Mouse (Mus musculus) urinary bladder, postnatal 25 days (tissue): ENCODE results near the gene Frmd8.

Experiments
- DNase-seq: peaks from one replicate; pipeline ENCODE4 v3.0.0; 2022; ENCODE audit warnings: low spot score

The Frmd8 gene

DNA sequence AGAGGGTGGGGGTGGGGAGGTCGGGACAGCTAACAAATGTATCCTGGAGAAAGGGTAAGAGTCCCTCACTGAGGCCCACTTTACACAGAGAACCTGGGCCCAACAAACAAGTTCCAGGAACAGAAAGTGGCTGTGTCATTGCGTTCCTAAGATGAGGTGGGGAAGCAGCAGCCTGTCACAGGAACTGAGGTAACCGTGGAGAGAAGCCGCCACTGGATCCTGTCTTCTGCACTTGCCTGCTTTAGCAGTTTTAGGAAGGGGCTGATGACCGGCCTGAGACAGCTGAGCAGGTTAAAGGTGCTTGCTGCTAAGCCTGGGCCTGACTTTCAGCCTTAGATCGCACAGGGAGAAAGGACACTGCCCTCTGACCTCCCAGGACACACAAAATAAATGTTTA, 68.3 kb downstream of the Frmd8 start:
- no peak for DNase-seq

DNA sequence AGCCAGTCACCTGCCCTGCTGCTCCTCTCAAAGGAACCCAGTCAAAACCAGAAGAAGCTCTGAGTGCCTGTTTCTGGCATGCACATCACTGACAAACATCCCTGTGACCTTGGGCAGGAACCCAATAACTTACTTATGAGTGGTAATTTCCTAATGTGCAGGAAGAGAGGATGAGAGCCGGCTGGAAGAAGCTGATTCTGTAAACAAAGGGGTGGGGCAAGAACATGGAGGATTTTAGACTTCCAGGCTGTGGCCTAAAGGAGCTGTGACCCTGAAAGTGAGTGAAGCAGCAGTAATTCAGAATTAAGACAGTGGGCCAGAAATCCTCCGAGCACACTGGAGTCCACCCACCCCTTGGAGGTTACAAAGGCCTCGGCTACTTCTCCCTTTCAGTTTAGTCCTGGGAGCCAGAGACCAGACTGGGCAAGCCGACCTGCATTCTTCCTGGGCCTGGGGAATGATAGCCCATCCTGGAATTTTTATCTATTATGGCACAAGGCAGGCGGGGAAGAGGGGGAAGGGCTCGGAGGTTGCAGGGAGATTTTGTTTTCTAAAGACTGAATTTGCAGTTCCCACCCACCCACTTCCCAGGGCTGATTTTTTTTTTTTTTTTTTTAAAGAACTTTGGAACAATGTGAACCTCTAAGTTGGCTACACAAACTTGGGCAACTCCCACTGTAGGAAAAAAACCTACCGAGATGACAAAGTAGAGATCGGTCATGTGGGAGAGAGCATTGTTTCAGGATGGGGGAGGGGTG, 68.8 kb downstream of the Frmd8 start:
- DNase-seq: no peak

DNA sequence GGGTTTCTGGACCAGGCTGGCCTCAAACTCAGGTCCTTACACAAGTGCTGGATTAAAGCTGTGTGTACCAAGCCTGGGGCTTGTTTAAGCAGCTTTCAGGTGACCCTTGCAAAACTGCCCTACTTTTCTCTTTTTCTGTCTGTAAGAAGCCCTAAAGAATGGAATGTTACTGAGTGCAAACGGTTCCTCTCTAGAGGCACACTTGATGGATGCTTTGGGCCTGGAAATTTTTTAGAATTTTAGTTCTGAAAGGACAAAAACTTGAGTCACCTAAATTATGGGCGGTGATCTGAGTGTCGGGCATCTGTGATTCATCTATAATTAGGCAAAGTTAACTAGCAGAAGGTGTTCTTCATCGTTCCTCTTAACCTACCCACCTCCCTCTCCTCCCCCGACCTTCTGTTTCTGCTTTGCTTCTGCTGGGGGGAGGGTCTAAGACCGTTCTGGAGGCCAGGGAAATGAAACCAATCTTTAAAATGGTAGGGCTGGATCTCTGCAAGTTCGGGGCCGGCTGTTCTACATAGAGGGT, 70.6 kb downstream of the Frmd8 start:
- no peak for DNase-seq

DNA sequence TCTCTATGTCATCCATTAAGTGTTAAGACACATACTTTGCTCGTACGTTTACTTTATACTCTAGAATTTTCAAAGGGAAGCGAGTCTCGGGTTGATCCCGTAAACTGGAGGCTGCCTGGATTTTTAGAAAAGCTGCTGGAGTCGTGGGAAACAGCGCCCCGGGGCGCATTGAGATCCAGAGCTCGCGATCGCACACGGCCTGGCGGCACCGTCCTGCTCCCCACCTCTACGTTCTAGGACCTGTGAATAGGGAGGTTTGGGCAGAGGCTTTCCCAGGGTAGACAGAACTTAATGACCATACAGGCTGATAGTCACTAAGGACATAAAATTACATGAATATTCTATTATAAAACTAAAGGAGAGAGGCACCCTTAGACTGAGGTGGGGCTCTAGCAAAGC, 71.2 kb downstream of the Frmd8 start:
- no peak for DNase-seq

DNA sequence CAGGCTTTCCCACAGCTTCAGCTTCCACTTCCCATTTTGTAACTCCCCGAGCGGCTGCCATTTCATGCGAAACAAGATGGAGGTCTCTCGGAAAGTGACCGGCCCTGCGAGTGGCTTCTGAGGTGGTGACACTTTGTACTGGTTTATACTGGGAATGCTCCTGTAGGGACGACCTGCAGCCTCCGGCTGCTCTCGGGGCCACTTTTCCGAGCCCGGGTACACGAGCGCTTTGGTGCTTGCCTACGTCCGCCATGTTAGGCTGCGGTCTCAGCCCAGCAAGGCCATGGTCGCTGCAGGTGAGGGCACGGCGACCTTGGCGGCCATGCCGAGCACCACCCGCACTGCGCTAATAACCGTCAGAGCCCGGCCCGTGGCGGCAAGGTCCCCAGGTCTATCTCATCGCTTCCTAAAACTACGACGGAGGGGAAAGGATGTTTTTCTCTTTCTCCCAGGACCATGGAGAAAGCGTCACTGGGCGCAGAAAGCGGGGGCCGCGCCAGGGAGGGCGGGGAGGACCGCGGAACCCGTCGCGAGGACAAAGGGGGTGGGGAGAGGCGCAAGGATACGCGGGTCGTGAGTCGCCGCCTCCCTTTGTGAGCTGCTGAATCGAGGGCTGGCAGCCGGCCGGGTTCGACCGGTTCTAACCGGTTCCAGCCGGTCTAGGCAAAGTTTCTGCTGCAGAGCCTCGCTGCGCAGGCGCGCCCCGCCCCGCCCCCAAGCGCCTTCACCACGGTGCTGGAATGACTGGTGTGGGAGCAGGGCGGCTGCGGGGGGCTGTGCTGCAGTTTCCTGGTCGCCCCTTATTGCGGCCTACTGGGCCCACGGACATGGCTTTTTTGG, 71.8 kb downstream of the Frmd8 start:
- DNase-seq: peak; percentile 99

GRCm38 (mm10) chr19:5802787-5803040, 72.4 kb downstream of the Frmd8 start:
- no peak for DNase-seq

DNA sequence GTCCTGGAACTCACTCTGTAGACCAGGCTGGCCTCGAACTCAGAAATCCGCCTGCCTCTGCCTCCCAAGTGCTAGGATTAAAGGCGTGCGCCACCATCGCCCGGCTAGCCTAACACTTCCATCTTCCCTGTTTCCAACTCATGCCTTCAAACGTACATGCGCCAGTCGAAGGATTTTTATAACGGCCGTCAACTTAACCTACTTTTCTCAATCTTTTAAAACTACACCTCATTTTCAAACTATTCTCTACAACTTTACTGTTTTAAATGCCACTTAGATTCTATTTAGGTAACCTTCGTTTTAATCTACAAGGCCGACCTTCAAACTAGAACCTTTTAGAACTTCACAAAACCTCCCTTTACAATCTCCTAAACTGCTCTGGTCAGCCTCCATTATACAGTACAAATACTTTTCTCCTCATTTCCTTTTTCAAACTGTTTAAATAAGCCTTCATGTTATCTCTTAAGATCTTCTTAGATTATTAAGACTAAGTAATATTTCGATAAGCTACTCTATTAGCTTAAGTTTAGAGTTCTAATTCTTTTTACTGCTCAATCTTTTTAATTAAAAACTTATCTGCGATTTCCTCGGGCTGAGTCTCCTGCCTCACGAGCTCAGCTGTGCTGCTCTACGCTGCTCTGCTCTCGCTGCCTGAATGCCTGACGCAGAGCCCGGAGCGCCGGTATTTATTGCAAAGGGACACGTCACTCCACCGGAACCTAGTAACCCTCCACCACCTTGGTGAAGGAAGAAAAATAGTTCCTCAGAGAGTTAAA, 72.9 kb downstream of the Frmd8 start:
- DNase-seq: peak; percentile 96

GRCm38 (mm10) chr19:5801432-5801964, 73.6 kb downstream of the Frmd8 start:
- DNase-seq: no peak

- no peak for DNase-seq
Observed at GRCm38 (mm10) chr19:5800632-5801431, 74.2 kb downstream of the Frmd8 start.

DNA sequence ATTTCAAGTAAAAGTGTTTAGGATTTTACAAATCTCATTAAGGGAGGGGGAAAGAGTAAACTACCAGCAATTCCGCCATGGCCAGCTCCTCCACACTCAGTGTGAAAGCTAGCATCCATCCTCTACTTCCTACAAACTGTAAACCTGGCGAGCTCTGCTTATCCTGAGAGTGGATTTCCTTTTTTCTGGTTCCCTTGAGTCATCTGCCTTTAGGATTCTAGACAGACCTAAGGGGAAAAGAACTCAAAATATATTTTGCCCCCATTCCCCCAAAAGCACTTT, 74.8 kb downstream of the Frmd8 start:
- DNase-seq: no peak
